Mouse (Mus musculus) E14TG2a.4 (cell line): Measurements from ENCODE around the gene Speer4c.
"Not testable (repeated sequence)": the region's sequence is repeated elsewhere in the genome, so short reads cannot be mapped to it uniquely, and the experiment has no call there.

Experiments used
- CTCF ChIP-seq: conservative IDR thresholded peaks from 2 replicates; pipeline ENCODE4 v1.5.1; 2014; ENCODE audit warnings: low read length
- NANOG ChIP-seq: IDR thresholded peaks from 2 replicates; pipeline ENCODE4 v1.6.1; 2014; ENCODE audit warnings: borderline replicate concordance, low read length, mixed read lengths

- TF ChIP-seq CTCF, NANOG: not testable (repeated sequence)
Observed at GRCm38 (mm10) chr5:15714171-15714570, at the start of gene Speer4c.
